28 mouse cellular contexts compared by ENCODE assay signal in the genomic region with DNA sequence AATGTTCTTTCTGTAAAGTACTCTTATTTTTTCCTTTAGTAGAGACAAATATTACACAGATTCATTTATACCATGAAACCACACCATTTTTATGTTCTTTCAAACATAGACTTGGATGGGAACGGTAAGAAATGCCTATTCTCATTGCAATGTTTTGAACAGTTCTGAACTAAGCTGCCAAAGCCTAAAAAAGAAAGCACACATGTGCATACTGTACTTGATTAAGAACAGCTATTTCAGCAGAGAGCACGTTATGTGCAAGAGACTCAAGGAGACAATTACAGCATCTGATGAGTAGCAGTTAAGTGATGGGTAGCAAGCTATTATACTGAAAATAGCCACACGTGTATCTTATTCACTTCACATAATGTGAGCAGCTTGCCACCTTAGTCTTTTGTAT.
DNase-seq lines count a peak whose midpoint lies in the region; ATAC-seq and TF ChIP-seq lines count a peak whose summit lies in the region.
"Had no signal": no experiment of that assay in that cellular context is flagged by ENCODE, and none has a peak within 500 bp of the region (broad histone marks: within the 10 kb centered on the region; RNA-seq: fewer than 3 reads in every experiment).

No protein-coding gene starts in this region.

- H3K4me2 ChIP-seq in lung, postnatal 0 days (replicated peaks; ENCODE audit: low read depth, low read length) = no peak overlapping the region
- H3K4me2 ChIP-seq: embryonic facial prominence, embryonic 13.5 days; forebrain, embryonic 13.5 days; heart, embryonic 11.5 days; hindbrain, embryonic 12.5 days; hindbrain, embryonic 15.5 days had no signal

- no peak for TF ChIP-seq CTCF in lung, postnatal 0 days (IDR thresholded peaks at IDR 0.05)

- no peak for TF ChIP-seq EP300 in lung, postnatal 0 days (IDR thresholded peaks at IDR 0.05)

- H3K9ac ChIP-seq in lung, postnatal 0 days (replicated peaks; ENCODE audit: low read depth) = no peak overlapping the region
- H3K9ac ChIP-seq: embryonic facial prominence, embryonic 13.5 days; forebrain, embryonic 13.5 days; hindbrain, embryonic 12.5 days; hindbrain, embryonic 15.5 days had no signal

- no peak overlapping the region for H3K4me3 ChIP-seq in lung, postnatal 0 days (ENCODE audit: low read depth, low read length)
- H3K4me3 ChIP-seq: embryonic facial prominence, embryonic 13.5 days; forebrain, embryonic 10.5 days; forebrain, embryonic 13.5 days; gastrocnemius, adult 2 months; hindbrain, embryonic 12.5 days; hindbrain, embryonic 15.5 days had no signal

- no peak for DNase-seq in frontal cortex, postnatal 25 days (ENCODE audit: low spot score in 2 of 2)
- peak; percentile 6 for DNase-seq in layer of hippocampus, adult 9-11 months
- DNase-seq in layer of hippocampus, postnatal 10 days (ENCODE audit: low spot score in 2 of 2) = no peak
- peak; percentile 22 to 71 for DNase-seq in left cerebral cortex, postnatal 14 days (ENCODE audit: low spot score in 2 of 2)
- no peak for DNase-seq in left cerebral cortex, postnatal 4 days
- DNase-seq in brain, adult 2 months (ENCODE audit: low read depth, low spot score) = peak; percentile 62
- DNase-seq in lung, postnatal 0 days (ENCODE audit: low spot score) = no peak
- DNase-seq: adrenal gland, postnatal 10 days; adrenal gland, postnatal 36 days; B cell, adult 2 months; cerebellum, adult 11 months; cerebellum, adult 2 months; cerebellum, adult 9-11 months; cerebellum, postnatal 25 days; gastrocnemius, adult 2 months; gastrocnemius, postnatal 14 days; heart, adult 11 months had no signal

- no peaks in the 10 kb centered on the region for H3K36me3 ChIP-seq in lung, postnatal 0 days (ENCODE audit: insufficient read depth, low read length)
- H3K36me3 ChIP-seq: embryonic facial prominence, embryonic 13.5 days; forebrain, embryonic 10.5 days; G1E; hindbrain, embryonic 12.5 days; hindbrain, embryonic 15.5 days had no signal

- H3K27me3 ChIP-seq in lung, postnatal 0 days (replicated peaks; ENCODE audit: insufficient read depth, low read length) = no peaks in the 10 kb centered on the region
- H3K27me3 ChIP-seq: CH12.LX; embryonic facial prominence, embryonic 13.5 days; forebrain, embryonic 13.5 days; hindbrain, embryonic 12.5 days; hindbrain, embryonic 15.5 days had no signal

- intact Hi-C loops in left cerebral cortex, postnatal 14 days (cut with DNase I) = loop anchor here (5.0 to 10.0 kb wide), 2 partner anchors 109 to 484 kb away; no protein-coding TSS in a partner anchor
- intact Hi-C loops in left cerebral cortex, postnatal 4 days (cut with DNase I) = no loop called here

- WGBS in lung, postnatal 0 days = 72% methylated on average over 3 of the region's 3 CpGs

- H3K27ac ChIP-seq in lung, postnatal 0 days (ENCODE audit: low read length) = no peak overlapping the region
- H3K27ac ChIP-seq: embryonic facial prominence, embryonic 13.5 days; forebrain, embryonic 10.5 days; forebrain, embryonic 13.5 days; gastrocnemius, adult 2 months; hindbrain, embryonic 12.5 days; hindbrain, embryonic 15.5 days had no signal

- peak; percentile 85 for ATAC-seq in frontal cortex, adult (ENCODE audit: low TSS enrichment)
- no peak for ATAC-seq in lung, postnatal 0 days
- ATAC-seq: forebrain, embryonic 13.5 days; forebrain, embryonic 16.5 days; Patski had no signal

- H3K4me1 ChIP-seq in lung, postnatal 0 days (ENCODE audit: insufficient read depth, low read depth, low read length) = no peaks in the 10 kb centered on the region
- H3K4me1 ChIP-seq: embryonic facial prominence, embryonic 13.5 days; forebrain, embryonic 10.5 days; forebrain, embryonic 13.5 days; hindbrain, embryonic 12.5 days; hindbrain, embryonic 15.5 days had no signal

- no peaks in the 10 kb centered on the region for H3K9me3 ChIP-seq in lung, postnatal 0 days (ENCODE audit: low read length)
- H3K9me3 ChIP-seq: embryonic facial prominence, embryonic 13.5 days; forebrain, embryonic 13.5 days; hindbrain, embryonic 12.5 days; hindbrain, embryonic 15.5 days had no signal

Comparison
In these comparisons a context has a peak if more than half of its experiments do, and no peak if none do; other contexts are left out.
1. DNase-seq: peak in layer of hippocampus, adult 9-11 months (single experiment), left cerebral cortex, postnatal 14 days (2 of 2) and brain, adult 2 months (single experiment); none in frontal cortex, postnatal 25 days (0 of 2), layer of hippocampus, postnatal 10 days (0 of 2), left cerebral cortex, postnatal 4 days (single experiment) and lung, postnatal 0 days (single experiment).